Mouse (Mus musculus): Measurements from ENCODE around the gene Lrrc8c.

Lrrc8c gene

DNA sequence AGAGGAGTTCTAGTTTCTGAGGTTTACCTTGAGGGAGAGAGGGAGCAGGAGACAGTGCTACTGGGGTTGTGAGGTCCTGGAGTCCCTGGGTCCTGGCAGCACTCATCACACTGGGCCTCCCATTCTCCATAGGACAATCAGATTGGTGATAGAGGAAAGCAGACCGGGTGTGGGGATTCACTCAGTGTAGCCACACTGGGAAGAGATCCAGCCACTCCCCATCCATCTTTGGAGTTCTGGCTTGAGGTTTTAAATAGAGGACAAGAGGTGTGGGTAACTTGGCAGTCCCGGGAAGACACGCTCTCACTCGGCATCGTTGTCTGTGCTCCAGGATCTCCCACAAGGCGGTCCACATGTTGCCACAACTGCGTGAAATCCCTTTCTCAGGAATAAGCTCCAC is 127.9 kb downstream of the Lrrc8c start:
- in situ Hi-C loops (cut with MboI; ENCODE audit: low pct_unique_long_range_greater_than_20kb in 1 of 2, low sequenced_read_pairs in 2 of 2, unreplicated experiment in 1 of 2) = loop anchor here (5.0 to 10.0 kb wide), 2 partner anchors 122 to 240 kb away; no protein-coding TSS in a partner anchor

DNA sequence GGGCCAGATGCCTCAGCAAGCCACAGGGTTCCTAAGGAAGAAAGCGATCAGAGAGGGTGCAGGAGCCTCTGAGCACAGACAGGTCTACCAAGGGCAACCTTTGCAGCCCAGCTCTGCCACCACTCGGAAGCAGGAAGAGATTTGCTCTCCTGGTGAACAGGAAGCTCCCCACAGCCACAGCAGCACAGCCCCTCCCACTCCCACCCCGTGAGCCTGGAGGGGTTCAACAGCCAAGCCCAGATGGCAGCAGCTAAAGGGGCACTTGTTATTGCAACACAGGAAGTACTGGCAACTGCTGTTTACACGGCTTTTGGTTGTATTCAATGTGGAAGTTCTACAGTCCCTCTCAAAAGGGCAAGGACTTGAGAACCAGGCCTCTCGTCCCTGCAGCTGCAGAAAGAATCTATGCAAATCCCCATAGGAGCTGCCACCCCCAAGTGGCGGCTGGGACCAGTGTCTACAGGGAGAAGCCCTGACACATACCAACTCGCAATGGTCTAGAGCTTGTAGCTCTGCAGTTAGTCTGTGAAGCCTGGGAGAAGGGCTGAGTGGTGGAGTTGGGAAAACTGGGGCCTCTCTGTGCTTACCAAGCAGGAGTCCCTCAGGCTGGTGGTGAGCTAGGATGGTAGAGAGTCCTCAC is 129.6 kb downstream of the Lrrc8c start:
- in situ Hi-C loops (cut with MboI; ENCODE audit: low pct_unique_long_range_greater_than_20kb in 1 of 2, low sequenced_read_pairs in 2 of 2, unreplicated experiment in 1 of 2) = loop anchor here (5.0 to 10.0 kb wide), 2 partner anchors 124 to 241 kb away; no protein-coding TSS in a partner anchor

DNA sequence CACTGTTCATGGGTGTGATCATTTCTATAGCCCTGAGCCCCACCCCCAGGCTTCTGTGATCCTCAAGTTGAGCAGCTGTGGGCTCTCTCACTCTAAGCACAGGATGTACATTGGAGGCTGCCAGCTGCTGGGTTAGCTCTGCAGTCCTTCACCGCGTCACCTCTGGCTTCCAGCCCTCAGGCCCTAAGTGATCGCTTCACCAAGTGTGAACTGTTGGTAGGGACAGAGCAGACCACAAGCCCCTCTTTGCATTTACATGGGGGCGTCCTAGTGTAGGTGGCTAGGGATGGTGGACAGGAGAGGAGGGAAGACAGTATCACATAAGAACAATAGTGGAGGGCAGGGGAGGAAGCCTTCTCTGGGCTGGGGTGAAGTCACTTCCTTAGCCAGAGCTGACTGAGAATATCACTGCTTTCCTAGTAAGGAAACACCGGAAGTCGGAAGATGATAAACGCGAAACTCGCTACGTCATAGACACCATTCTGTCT is 130.4 kb downstream of the Lrrc8c start:
- in situ Hi-C loops (cut with MboI; ENCODE audit: low pct_unique_long_range_greater_than_20kb in 1 of 2, low sequenced_read_pairs in 2 of 2, unreplicated experiment in 1 of 2) = loop anchor here (5.0 to 10.0 kb wide), 4 partner anchors 125 to 245 kb away; no protein-coding TSS in a partner anchor

DNA sequence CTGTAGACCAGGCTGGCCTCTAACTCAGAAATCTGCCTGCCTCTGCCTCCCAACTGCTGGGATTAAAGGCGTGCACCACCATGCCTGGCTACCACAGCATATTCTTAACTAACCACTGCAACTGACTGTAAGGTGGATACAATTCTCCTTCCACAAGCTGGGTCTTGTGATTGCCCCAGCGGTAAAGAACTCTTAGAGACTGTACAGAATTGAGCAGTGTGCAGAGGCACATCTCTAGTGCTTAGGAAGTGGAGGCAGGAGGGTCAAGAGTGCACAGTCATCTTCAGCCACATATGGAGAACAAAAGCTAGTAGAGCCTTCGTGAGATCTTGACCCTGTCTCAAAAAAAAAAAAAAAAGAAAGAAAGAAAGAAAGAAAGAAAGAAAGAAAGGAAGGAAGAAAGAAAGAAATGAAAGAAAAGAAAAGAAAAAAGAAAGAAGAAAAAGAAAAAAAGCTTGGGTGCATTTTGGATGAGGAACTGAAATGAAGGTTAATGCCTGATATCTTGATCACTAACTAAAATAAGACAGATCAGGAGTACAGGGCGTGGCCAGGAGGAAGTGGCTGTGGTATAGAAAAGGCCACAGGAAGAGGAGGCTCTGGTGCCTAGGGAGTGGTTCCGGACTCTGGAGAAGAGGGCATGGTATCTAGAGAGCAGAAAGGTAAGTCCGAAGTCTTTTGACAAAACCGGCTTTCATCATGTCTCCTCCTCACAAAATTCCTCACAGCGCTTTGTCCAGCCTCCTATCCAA is 131.7 kb downstream of the Lrrc8c start:
- in situ Hi-C loops (cut with MboI; ENCODE audit: low pct_unique_long_range_greater_than_20kb in 1 of 2, low sequenced_read_pairs in 2 of 2, unreplicated experiment in 1 of 2) = loop anchor here (5.0 to 10.0 kb wide), 2 partner anchors 154 to 246 kb away; no protein-coding TSS in a partner anchor

DNA sequence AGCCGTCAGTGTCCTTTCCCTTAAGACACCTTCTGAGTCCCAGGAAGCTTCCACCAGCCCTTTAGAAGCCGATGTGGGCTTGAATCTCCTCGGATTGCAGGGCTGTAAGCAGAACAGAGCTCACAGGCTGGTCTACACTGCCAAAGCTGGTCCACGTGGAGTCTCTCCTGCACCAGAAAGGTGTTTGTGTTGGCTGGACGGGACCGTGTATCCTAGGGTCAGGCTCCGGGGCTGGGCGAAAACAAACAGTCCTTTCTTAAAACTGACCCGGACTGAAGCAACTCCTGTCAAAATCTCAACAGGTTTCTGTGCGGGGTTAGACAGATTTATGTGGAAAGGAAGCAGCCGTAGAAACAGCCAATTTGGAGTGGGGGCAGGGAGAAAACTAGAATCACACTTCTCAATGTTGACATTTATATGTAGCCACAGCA is 132.4 kb downstream of the Lrrc8c start:
- in situ Hi-C loops (cut with MboI; ENCODE audit: low pct_unique_long_range_greater_than_20kb in 1 of 2, low sequenced_read_pairs in 2 of 2, unreplicated experiment in 1 of 2) = loop anchor here (5.0 to 10.0 kb wide), 2 partner anchors 154 to 247 kb away; no protein-coding TSS in a partner anchor

DNA sequence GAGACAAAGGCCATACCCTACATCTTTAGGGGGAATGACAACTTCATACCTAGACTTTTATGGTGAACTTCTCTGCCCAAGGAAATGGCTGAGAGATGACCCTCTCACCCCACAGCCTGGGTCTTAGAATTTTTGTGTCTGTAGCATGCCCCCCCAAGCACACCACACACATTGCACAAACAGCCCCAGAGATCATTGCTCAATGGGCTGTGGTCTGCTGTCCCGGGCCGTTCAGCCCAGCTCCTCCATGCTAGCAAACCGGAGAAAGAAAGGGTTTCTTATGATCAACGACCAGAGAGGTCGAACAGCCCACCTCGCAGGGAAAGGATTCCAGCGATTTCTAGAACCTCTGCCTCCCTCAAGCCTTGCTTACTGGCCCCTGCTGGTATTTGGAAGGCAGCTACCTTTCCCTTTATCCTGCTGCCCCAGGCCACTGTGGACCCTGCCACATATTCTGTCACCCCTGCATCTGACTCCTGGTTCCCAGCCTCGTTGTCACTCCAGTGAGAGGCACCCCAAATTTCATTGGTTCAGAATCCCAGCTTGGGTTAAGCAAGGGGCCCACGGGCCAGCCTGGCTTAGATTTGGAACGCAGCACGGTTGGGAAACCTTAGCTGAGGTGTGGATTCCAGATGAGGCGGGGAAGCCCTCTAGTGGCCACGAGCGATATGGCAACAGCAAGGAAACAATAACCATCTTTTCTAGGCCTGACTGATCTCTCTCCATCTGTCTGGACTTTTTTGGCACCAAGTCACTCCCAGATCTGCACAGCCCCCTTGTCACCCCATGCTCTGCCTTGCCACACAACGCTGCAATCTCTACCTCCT is 135.3 kb downstream of the Lrrc8c start:
- in situ Hi-C loops (cut with MboI; ENCODE audit: low pct_unique_long_range_greater_than_20kb in 1 of 2, low sequenced_read_pairs in 2 of 2, unreplicated experiment in 1 of 2) = loop anchor here (5.0 to 10.0 kb wide), 2 partner anchors 157 to 250 kb away; no protein-coding TSS in a partner anchor

DNA sequence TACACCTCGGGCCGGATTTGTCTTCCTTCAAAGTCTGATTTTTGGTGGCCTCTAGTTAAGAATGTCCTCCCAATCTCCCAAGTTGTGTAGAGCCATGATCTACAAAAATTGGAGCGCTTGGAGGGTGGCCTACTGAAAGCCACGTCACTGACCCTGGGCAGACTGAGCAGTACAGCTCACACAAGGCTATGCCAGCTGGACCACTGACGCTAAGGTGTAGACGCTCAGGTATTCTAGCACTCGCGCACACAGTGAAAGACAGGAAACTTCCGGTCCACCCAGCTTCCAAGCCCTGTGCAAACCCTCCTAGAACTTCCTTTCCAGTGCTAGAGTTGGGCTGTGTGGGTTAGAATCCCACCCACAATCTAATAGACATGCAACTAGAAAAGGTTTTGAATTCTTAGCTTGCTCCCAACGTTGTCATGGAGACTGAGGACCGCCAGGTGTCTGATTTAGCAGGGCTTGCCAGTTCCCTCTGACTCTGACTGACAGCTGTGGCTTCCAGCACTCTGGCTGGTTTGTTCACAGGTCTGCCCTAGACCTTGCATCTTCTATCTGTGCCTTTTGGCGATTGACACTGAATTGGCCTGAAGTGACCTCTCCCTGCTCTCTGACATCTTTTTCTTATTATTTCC is 136.0 kb downstream of the Lrrc8c start:
- in situ Hi-C loops (cut with MboI; ENCODE audit: low pct_unique_long_range_greater_than_20kb in 1 of 2, low sequenced_read_pairs in 2 of 2, unreplicated experiment in 1 of 2) = loop anchor here in 1 of 2 experiments (10.0 kb wide), 1 partner anchor 250 kb away; no protein-coding TSS in a partner anchor

DNA sequence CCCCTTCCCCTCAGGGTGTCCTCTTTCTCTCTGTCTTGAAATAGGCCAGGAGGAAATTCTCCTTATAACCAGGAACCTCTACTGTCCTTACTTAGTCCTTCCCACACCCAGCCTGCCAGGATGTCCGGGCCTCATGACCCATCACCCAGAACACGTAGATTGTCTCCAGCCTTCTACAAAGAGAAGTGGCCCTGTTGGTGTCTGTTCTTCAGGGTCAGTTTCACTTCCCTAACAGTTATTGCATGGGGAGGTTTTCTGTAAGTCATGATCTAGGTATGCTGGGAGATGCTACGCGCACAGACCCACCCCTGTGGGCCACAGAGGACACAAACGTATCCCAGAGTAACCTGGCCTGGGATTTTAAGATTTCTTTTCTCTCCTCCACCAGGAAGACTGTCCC is 142.7 kb downstream of the Lrrc8c start:
- in situ Hi-C loops (cut with MboI; ENCODE audit: low pct_unique_long_range_greater_than_20kb in 1 of 2, low sequenced_read_pairs in 2 of 2, unreplicated experiment in 1 of 2) = no loop called here

Measured in mouse embryonic stem cell (cell line).